Mouse (Mus musculus): Measurements from ENCODE around the gene Ngly1. TPM values are rescaled to one million over a fixed set of nuclear protein-coding genes. Genes with fewer than 3 reads are reported as not detected.
"Not testable (repeated sequence)": the region's sequence is repeated elsewhere in the genome, so short reads cannot be mapped to it uniquely, and the experiment has no call there.

Gene Ngly1
- polyA plus RNA-seq, 1 experiment from 2014 or later = 18.0 TPM

GRCm38 (mm10) chr14:16273677-16274076, 24.6 kb downstream of the Ngly1 start:
- Histone ChIP-seq H3K4me3 (no peak overlapping the region), H3K27me3 (ENCODE audit: insufficient read depth, poor library complexity, severe bottlenecking) (no peaks in the 10 kb centered on the region), H3K27ac (no peak overlapping the region), H3K36me3 (0 out of 2 replicates have a peak, but pooled peaks cover 4% of the 10 kb centered on the region), H3K9me3 (no peaks in the 10 kb centered on the region), H3K4me1 (no peaks in the 10 kb centered on the region)
- DNase-seq (ENCODE audit: low spot score) = no peak
- 84% methylated on average over 3 of the region's 3 CpGs for WGBS

GRCm38 (mm10) chr14:16279196-16279595, 30.1 kb downstream of the Ngly1 start:
- H3K36me3 ChIP-seq = peaks cover 3% of the 10 kb centered on the region
- WGBS = 85% methylated on average over 4 of the region's 4 CpGs
- DNase-seq (ENCODE audit: low spot score) = no peak
- H3K9me3 ChIP-seq = no peaks in the 10 kb centered on the region
- no peak overlapping the region for H3K27ac ChIP-seq
- H3K4me3 ChIP-seq = no peak overlapping the region
- H3K4me1 ChIP-seq = no peaks in the 10 kb centered on the region
- no peaks in the 10 kb centered on the region for H3K27me3 ChIP-seq (ENCODE audit: insufficient read depth, poor library complexity, severe bottlenecking)

GRCm38 (mm10) chr14:16283966-16284365, 34.9 kb downstream of the Ngly1 start:
- WGBS = 87% methylated on average over 4 of the region's 4 CpGs
- no peaks in the 10 kb centered on the region for H3K9me3 ChIP-seq
- no peak overlapping the region for H3K4me3 ChIP-seq
- H3K36me3 ChIP-seq = peaks cover 3% of the 10 kb centered on the region
- no peak overlapping the region for H3K27ac ChIP-seq
- no peaks in the 10 kb centered on the region for H3K27me3 ChIP-seq (ENCODE audit: insufficient read depth, poor library complexity, severe bottlenecking)
- no peaks in the 10 kb centered on the region for H3K4me1 ChIP-seq
- DNase-seq (ENCODE audit: low spot score) = no peak

GRCm38 (mm10) chr14:16292371-16292770, 43.3 kb downstream of the Ngly1 start:
- H3K4me1 ChIP-seq = no peaks in the 10 kb centered on the region
- no peak for DNase-seq (ENCODE audit: low spot score)
- peaks cover 6% of the 10 kb centered on the region; the same call in 1 of the 2 replicates for H3K36me3 ChIP-seq
- H3K27ac ChIP-seq = no peak overlapping the region
- H3K9me3 ChIP-seq = no peaks in the 10 kb centered on the region
- WGBS = 59% methylated on average over 1 of the region's 1 CpGs
- no peak overlapping the region for H3K4me3 ChIP-seq
- H3K27me3 ChIP-seq (ENCODE audit: insufficient read depth, poor library complexity, severe bottlenecking) = no peaks in the 10 kb centered on the region

- Histone ChIP-seq H3K9me3 (no peaks in the 10 kb centered on the region), H3K36me3 (peaks cover 6% of the 10 kb centered on the region; the same call in 1 of the 2 replicates), H3K4me1 (no peaks in the 10 kb centered on the region), H3K27me3 (ENCODE audit: insufficient read depth, poor library complexity, severe bottlenecking) (no peaks in the 10 kb centered on the region), H3K4me3 (no peak overlapping the region), H3K27ac (no peak overlapping the region)
- DNase-seq (ENCODE audit: low spot score) = no peak
These were observed 43.9 kb downstream of the Ngly1 start for GRCm38 (mm10) chr14:16293015-16293414.

GRCm38 (mm10) chr14:16293921-16294320, 44.8 kb downstream of the Ngly1 start:
- WGBS = 80% methylated on average over 1 of the region's 1 CpGs
- H3K27ac ChIP-seq = no peak overlapping the region
- H3K4me3 ChIP-seq = no peak overlapping the region
- DNase-seq (ENCODE audit: low spot score) = no peak
- no peaks in the 10 kb centered on the region for H3K4me1 ChIP-seq
- no peaks in the 10 kb centered on the region for H3K9me3 ChIP-seq
- peaks cover 6% of the 10 kb centered on the region; the same call in 1 of the 2 replicates for H3K36me3 ChIP-seq
- no peaks in the 10 kb centered on the region for H3K27me3 ChIP-seq (ENCODE audit: insufficient read depth, poor library complexity, severe bottlenecking)

- H3K27me3 ChIP-seq (ENCODE audit: insufficient read depth, poor library complexity, severe bottlenecking) = no peaks in the 10 kb centered on the region
- 71% methylated on average over 2 of the region's 2 CpGs for WGBS
- H3K27ac ChIP-seq = no peak overlapping the region
- no peak for DNase-seq (ENCODE audit: low spot score)
- peaks cover 10% of the 10 kb centered on the region for H3K36me3 ChIP-seq
- H3K4me3 ChIP-seq = no peak overlapping the region
- H3K4me1 ChIP-seq = no peaks in the 10 kb centered on the region
- no peaks in the 10 kb centered on the region for H3K9me3 ChIP-seq
These were observed 47.9 kb downstream of the Ngly1 start for GRCm38 (mm10) chr14:16296816-16297468.

- Histone ChIP-seq H3K36me3 (peaks cover 11% of the 10 kb centered on the region), H3K4me3 (no peak overlapping the region), H3K9me3 (no peaks in the 10 kb centered on the region), H3K27ac (no peak overlapping the region), H3K27me3 (ENCODE audit: insufficient read depth, poor library complexity, severe bottlenecking) (no peaks in the 10 kb centered on the region), H3K4me1 (no peaks in the 10 kb centered on the region)
- 93% methylated on average over 5 of the region's 5 CpGs for WGBS
- no peak for DNase-seq (ENCODE audit: low spot score)
These were observed 52.7 kb downstream of the Ngly1 start for GRCm38 (mm10) chr14:16301735-16302134.

- Histone ChIP-seq H3K4me3 (no peak overlapping the region), H3K4me1 (no peaks in the 10 kb centered on the region), H3K9me3 (no peaks in the 10 kb centered on the region), H3K27me3 (ENCODE audit: insufficient read depth, poor library complexity, severe bottlenecking) (no peaks in the 10 kb centered on the region), H3K36me3 (peaks cover 11% of the 10 kb centered on the region), H3K27ac (no peak overlapping the region)
- 54% methylated on average over 1 of the region's 1 CpGs for WGBS
- DNase-seq (ENCODE audit: low spot score) = no peak
These were observed 53.6 kb downstream of the Ngly1 start for GRCm38 (mm10) chr14:16302688-16303087.

- Histone ChIP-seq H3K27me3 (ENCODE audit: insufficient read depth, poor library complexity, severe bottlenecking) (no peaks in the 10 kb centered on the region), H3K27ac (no peak overlapping the region), H3K36me3 (no peaks in the 10 kb centered on the region), H3K9me3 (no peaks in the 10 kb centered on the region), H3K4me3 (no peak overlapping the region), H3K4me1 (peaks cover 6% of the 10 kb centered on the region; the same call in 1 of the 2 replicates)
- DNase-seq (ENCODE audit: low spot score) = no peak
- WGBS = 77% methylated on average over 6 of the region's 6 CpGs
These were observed 61.7 kb downstream of the Ngly1 start for GRCm38 (mm10) chr14:16310791-16311190.

- H3K36me3 ChIP-seq = no peaks in the 10 kb centered on the region
- no peaks in the 10 kb centered on the region for H3K9me3 ChIP-seq
- 77% methylated on average over 1 of the region's 1 CpGs for WGBS
- no peak overlapping the region for H3K4me3 ChIP-seq
- peaks cover 6% of the 10 kb centered on the region; the same call in 1 of the 2 replicates for H3K4me1 ChIP-seq
- DNase-seq (ENCODE audit: low spot score) = no peak
- no peak overlapping the region for H3K27ac ChIP-seq
- no peaks in the 10 kb centered on the region for H3K27me3 ChIP-seq (ENCODE audit: insufficient read depth, poor library complexity, severe bottlenecking)
These were observed 63.5 kb downstream of the Ngly1 start for GRCm38 (mm10) chr14:16312599-16312998.

- WGBS = 72% methylated on average over 2 of the region's 2 CpGs
These were observed 64.0 kb downstream of the Ngly1 start for GRCm38 (mm10) chr14:16313073-16313472.

GRCm38 (mm10) chr14:16313936-16314521, 64.9 kb downstream of the Ngly1 start:
- DNase-seq (ENCODE audit: low spot score) = no peak
- H3K4me3 ChIP-seq = no peak overlapping the region
- H3K9me3 ChIP-seq = no peaks in the 10 kb centered on the region
- H3K36me3 ChIP-seq = no peaks in the 10 kb centered on the region
- H3K27ac ChIP-seq = no peak overlapping the region
- H3K27me3 ChIP-seq (ENCODE audit: insufficient read depth, poor library complexity, severe bottlenecking) = no peaks in the 10 kb centered on the region
- WGBS = 62% methylated on average over 7 of the region's 7 CpGs
- peaks cover 6% of the 10 kb centered on the region; the same call in 1 of the 2 replicates for H3K4me1 ChIP-seq

More at GRCm38 (mm10) chr14:16313073-16313472, 64.0 kb downstream of the Ngly1 start:
- H3K4me1 ChIP-seq; H3K4me3 ChIP-seq; H3K9me3 ChIP-seq; H3K27ac ChIP-seq; H3K27me3 ChIP-seq (ENCODE audit: insufficient read depth, poor library complexity, severe bottlenecking); H3K36me3 ChIP-seq; DNase-seq (ENCODE audit: low spot score): not testable (repeated sequence)

All from heart, embryonic 10.5 days (tissue).